Mouse (Mus musculus): Measurements from ENCODE around the gene Kazn.

DNA sequence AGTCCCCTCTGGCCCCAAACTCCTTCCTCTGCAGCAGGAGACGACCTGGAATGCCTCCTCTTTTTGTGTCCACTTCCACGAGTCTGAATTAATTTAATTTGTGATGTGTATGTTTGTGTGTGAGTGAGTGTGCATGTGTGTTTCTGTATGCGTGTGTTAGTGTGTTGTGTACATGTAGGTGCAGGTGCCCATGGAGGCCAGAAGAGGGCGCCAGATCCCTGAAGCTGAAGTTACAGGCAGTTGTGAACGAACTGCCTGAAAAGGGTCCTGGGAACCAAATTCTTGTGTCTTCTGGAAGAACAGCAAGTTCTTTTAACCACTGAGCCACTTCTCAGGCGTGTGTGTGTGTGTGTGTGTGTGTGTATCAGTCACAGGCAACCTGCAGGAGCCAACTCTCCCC, 14.9 kb upstream of the Kazn start:
- peak; percentile 48 for TF ChIP-seq CTCF (IDR thresholded peaks at IDR 0.05; ENCODE audit: low read depth)
- no peak for TF ChIP-seq EP300 (IDR thresholded peaks at IDR 0.05; ENCODE audit: low read depth)

Data from liver, postnatal 0 days (tissue).